Mouse (Mus musculus): ENCODE data around the gene Vmn2r90.
"Not testable (repeated sequence)": the region's sequence is repeated elsewhere in the genome, so short reads cannot be mapped to it uniquely, and the experiment has no call there.

Vmn2r90 gene

DNA sequence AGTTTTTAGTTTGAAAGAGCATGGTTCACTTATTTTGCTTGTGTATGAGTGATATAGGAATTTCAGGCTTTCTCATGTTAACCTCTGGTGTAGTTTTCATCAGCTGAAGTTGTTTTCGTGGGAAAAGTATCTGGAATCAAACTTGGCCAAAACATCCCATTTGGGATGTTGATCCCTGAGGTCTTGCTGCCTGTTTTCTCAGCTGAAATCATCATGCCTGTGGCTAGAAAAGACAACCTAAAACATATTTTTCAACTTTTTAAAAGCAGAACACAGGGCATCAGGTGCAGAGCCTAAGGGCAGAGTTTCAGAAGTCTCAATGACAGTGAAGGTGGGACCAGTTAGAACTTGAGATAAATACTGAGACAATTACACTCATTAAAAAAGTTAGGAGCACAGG, at the start of gene Vmn2r90:
Vmn2r90 (plus strand) TSS at position 301 of the 400 bp plus-strand sequence.
- no peak for DNase-seq (ENCODE audit: low spot score)

DNA sequence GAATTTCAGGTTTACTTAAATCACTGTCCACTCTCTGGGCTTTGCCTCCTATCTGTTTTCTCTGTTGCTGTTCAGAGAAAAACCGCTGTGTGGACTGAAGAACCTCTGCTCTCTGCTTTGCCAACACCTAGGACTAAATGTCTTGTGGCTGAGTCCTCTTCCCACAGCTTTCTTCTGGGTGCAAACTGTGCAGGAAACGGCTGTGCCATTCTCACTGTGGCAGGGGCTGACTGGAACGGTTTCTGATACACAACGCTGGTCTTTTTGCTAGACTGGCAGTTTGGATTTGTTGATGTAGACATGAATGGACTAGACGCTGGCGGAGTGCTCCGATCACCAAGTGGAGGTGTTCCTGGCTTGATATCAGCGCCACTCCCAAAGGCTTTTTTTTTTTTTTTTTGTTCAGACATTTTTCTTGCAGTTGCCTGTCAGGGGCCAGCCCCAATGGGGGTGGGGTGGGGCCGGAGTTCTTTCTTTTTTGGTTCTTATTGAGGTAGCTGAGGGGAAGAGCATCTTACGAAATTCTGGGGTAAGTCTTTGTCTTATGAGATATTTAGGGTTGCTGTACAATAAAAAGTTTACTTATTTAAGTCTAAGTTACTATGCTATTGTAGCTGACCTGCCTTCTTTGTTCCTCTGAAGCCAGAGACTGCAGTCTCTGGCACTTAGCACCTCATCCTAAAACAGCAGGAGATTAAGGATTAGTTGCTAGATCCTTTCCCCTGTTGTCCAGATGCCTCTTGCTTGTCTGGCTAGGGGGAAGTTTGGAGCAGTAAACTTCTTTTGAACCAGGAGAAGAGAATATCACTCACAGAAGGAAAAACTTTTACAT, 48.3 kb upstream of the Vmn2r90 start:
- no peak for DNase-seq (ENCODE audit: low spot score)

DNA sequence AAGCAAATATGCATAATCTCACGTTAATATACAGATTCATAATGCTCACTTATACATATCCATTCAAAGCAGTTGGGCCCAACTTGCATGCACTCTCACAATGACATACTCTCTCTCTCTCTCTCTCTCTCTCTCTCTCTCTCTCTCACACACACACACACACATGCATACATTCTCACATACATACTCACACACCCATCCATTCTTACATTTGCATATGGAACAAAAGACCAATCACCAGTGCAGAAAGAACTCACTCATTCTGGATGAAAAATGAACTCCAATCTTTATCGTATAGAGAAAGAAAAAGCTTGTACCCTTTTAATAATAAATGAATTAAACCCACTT, 47.7 kb upstream of the Vmn2r90 start:
- DNase-seq (ENCODE audit: low spot score): no peak

- no peak for DNase-seq (ENCODE audit: low spot score)
Observed at GRCm38 (mm10) chr17:17678781-17679180, 24.8 kb upstream of the Vmn2r90 start.

DNA sequence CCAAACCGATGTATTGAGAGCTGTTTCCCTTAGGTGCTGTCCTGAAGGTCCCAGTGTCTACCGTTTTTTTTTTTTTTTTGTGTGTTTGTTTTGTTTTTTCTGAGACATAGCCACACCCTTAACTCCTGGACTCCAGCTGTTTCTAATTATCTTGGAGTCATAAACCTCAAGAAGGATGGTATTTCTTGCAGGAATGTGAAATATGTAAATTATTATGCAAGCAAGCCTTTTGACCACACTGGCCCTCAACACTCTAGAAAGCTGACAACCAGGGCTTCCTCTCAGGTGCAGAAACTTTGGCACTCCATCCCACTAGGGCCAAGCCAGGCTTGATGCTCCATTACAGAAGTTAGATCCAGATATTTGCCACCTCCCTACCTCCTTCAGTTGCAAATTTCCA, 12.9 kb upstream of the Vmn2r90 start:
- no peak for DNase-seq (ENCODE audit: low spot score)

DNA sequence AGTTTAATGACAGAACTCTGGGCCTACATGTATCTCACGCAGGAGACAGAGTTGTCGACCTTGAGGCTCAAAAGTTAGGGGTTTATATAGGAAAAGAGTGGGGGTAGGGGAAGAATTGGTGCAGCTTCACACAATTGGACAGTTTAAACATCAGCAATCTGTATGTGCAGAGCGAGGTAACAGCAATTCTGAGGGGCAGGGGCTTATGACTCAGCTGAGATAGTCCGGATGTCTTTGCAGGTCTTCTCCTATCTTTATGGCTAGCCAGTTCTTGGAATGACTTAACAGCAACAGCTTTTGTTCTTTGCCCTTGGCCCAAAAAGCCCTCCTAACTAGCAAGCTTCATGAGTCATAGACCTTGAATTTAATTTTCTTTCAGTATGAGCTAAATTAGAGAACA, 28.8 kb downstream of the Vmn2r90 start:
- DNase-seq (ENCODE audit: low spot score): not testable (repeated sequence)

- no peak for DNase-seq (ENCODE audit: low spot score)
Observed at GRCm38 (mm10) chr17:17738635-17739034, 35.1 kb downstream of the Vmn2r90 start.

- DNase-seq (ENCODE audit: low spot score): not testable (repeated sequence)
Observed at GRCm38 (mm10) chr17:17739300-17739699, 35.8 kb downstream of the Vmn2r90 start.

GRCm38 (mm10) chr17:17739936-17740335, 36.4 kb downstream of the Vmn2r90 start:
- DNase-seq (ENCODE audit: low spot score): not testable (repeated sequence)

DNA sequence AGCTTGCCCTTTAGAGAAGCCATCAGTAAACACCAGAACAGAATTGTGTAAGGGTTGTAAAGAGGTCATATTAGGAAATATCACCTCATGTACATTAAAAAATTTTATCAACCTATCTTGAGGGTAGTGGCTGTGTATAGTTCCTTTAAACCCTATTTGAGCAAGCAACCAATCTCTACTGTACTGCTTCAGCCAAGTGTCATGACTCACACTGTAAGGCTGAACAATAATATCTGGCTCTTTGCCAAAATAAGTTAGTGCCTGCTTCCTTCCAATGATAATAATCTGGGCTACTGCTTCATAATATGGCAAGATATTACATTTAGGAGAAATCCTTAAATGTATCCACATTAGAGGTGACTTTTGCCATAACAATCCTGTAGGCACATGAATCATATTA, 38.0 kb downstream of the Vmn2r90 start:
- not testable (repeated sequence) for DNase-seq (ENCODE audit: low spot score)

- not testable (repeated sequence) for DNase-seq (ENCODE audit: low spot score)
Observed at GRCm38 (mm10) chr17:17749371-17749770, 45.8 kb downstream of the Vmn2r90 start.

DNA sequence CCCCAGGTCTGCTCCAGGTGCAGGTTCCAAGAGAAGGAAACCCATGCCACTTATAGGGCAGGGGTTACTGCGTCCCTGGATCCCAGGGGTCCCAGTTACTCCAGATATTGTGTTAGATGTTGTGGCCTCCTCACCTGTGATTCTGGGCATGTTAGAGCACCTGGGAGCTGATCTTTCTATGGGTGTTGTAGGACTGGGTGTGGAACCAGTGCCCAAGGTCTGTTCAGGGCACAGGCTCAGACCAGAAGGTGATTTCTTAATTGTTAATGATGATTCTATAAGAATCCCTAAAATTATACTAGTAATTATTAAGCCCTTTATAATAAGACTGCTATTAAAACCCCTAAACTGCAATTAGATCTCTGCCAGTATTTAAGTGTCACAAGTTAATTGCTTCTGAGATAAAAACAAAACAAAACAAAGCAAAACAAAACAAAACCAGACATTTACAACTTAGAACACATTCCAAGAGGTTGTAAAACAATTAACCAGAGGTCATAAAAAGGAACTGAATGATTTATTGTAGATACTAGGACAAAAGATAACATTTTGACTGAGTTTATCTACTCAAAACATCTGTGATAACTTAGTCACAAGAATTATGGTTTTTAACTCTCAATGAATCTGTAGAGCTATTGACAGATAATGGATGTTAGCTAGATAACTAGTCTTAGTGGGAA, 59.2 kb downstream of the Vmn2r90 start:
- DNase-seq (ENCODE audit: low spot score): no peak

- no peak for DNase-seq (ENCODE audit: low spot score)
Observed at GRCm38 (mm10) chr17:17764206-17764605, 60.7 kb downstream of the Vmn2r90 start.

DNA sequence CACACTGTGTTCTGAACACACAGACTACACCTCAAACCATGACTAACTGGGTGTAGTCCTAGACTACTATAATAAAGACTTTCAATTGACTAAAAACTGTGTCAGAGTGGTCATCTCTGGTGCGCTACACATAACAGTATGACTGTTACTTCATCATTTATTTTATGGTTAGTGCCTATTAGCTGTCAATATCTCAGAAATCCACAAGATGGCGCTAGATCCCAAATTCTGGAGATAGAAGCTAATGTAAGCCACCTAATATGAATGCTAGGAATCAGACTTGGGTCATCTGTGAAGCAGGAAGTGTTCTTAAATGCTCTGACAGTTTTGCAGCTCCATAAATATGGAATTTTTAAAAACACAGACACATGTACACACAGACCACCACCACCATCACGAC, 62.9 kb downstream of the Vmn2r90 start:
- DNase-seq (ENCODE audit: low spot score): no peak
